Mouse (Mus musculus): ENCODE data around the gene Clec2d.

- TF ChIP-seq CTCF (IDR thresholded peaks at IDR 0.05; ENCODE audit: low read depth) (no peak), EP300 (IDR thresholded peaks at IDR 0.05; ENCODE audit: low read depth) (no peak)
Observed at GRCm38 (mm10) chr6:129235855-129236461, 55.5 kb downstream of the Clec2d start.

All from heart, postnatal 0 days (tissue).